Mouse (Mus musculus) heart, postnatal 0 days (tissue): ENCODE measurements around the gene Acer3. TPM values are rescaled to one million over a fixed set of nuclear protein-coding genes. Genes with fewer than 3 reads are reported as not detected.

Experiments
- ATAC-seq: fragments of 200-750 bp; cut with Nextera tagmentation; 2 replicates; pipeline ENCODE4 v1.8.0; 2017; ENCODE audit warnings: low read depth, moderate number of reproducible peaks, moderate library complexity; ENCODE audit not compliant: insufficient read depth
- DNase-seq: peaks from one replicate; pipeline ENCODE4 v3.0.0-alpha.2; 2016; ENCODE audit warnings: low spot score
- H3K27ac ChIP-seq: fragments of 300-500 bp; sonication (generic); 2 replicates; pipeline ENCODE4 v1.5.1; 2014; ENCODE audit warnings: low read depth, mild to moderate bottlenecking
- H3K27me3 ChIP-seq: fragments of 300-500 bp; sonication (generic); 2 replicates; pipeline ENCODE4 v1.6.1; 2014; ENCODE audit warnings: low read length, mixed read lengths; ENCODE audit not compliant: control insufficient read depth, insufficient read depth
- H3K36me3 ChIP-seq: fragments of 300-500 bp; sonication (generic); replicated peaks from 2 replicates; pipeline ENCODE4 v1.6.1; 2014; ENCODE audit warnings: low read length, mixed read lengths; ENCODE audit not compliant: control insufficient read depth, insufficient read depth
- H3K4me1 ChIP-seq: fragments of 300-500 bp; sonication (generic); 2 replicates; pipeline ENCODE4 v1.6.1; 2014; ENCODE audit warnings: antibody characterized with exemption; ENCODE audit not compliant: control insufficient read depth, insufficient read depth
- H3K4me2 ChIP-seq: fragments of 300-500 bp; sonication (generic); 2 replicates; pipeline ENCODE4 v1.6.1; 2014; ENCODE audit warnings: low read depth, mild to moderate bottlenecking, low read length, moderate library complexity
- H3K4me3 ChIP-seq: fragments of 300-500 bp; sonication (generic); 2 replicates; pipeline ENCODE4 v1.5.1; 2014; ENCODE audit warnings: low read depth, low read length
- H3K9ac ChIP-seq: fragments of 300-500 bp; sonication (generic); replicated peaks from 2 replicates; pipeline ENCODE4 v1.6.1; 2014; ENCODE audit warnings: low read depth, low read length, mixed read lengths
- H3K9me3 ChIP-seq: fragments of 300-500 bp; sonication (generic); replicated peaks from 2 replicates; pipeline ENCODE4 v1.6.1; 2016; ENCODE audit warnings: low read length; ENCODE audit not compliant: control insufficient read depth
- CTCF ChIP-seq: IDR thresholded peaks from 2 replicates; pipeline ENCODE4 v1.5.1; 2016; ENCODE audit warnings: antibody characterized with exemption, control low read depth, low read depth
- EP300 ChIP-seq: IDR thresholded peaks from 2 replicates; pipeline ENCODE4 v1.6.1; 2016; ENCODE audit warnings: antibody characterized with exemption, low read depth
- WGBS: fragments of 180-500 bp; shearing (Covaris S2); extraction: QIAGEN DNeasy Blood & Tissue Kit; methylation state at CpG from one replicate; pipeline ENCODE4 v1.1.7; 2014; 5-methylcytosine and 5-hydroxymethylcytosine counted together
- polyA plus RNA-seq: library from polyadenylated mRNA; unstranded; fragments of >200 nt; fragmentation: Nextera tagmentation; extraction: Ambion mirVana; gene quantifications from 2 replicates; pipeline ENCODE4 v1.2.1, GENCODE M21; 2015
- total RNA-seq: library from RNA; depleted of rRNA; stranded (reverse); fragments of >200 nt; gene quantifications from 2 replicates; pipeline ENCODE4 v1.2.3, GENCODE M21; 2014; ENCODE audit warnings: low replicate concordance

Gene Acer3
- total and polyA plus RNA-seq, 2 experiments from 2014 or later: 5.6 to 21.4 TPM

DNA sequence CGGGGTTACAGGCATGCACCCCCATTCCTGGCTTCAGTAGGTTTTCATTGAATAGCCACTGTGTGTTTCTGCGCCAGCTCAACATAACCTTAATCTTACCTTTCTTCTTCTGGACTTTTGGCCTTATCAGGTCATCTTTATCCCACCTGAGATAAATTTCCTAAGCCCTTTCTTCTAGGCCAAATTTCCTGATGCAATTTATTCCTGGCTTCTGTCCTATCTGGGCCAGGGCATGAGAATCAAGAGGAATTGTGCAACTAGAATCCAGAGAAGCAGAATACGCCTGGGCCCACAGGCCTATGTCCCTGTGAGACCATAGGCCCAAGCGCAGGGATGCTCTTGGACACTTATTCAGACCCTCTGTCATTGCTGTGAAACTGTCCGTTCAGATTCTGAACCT, 12.5 kb upstream of the Acer3 start:
- no peak for ATAC-seq
- Histone ChIP-seq H3K4me2 (no peak overlapping the region), H3K9ac (no peak overlapping the region), H3K27ac (no peak overlapping the region), H3K4me3 (no peak overlapping the region), H3K4me1 (peaks cover 11% of the 10 kb centered on the region), H3K27me3 (no peaks in the 10 kb centered on the region), H3K9me3 (no peaks in the 10 kb centered on the region), H3K36me3 (no peaks in the 10 kb centered on the region)
- no peak for TF ChIP-seq CTCF
- TF ChIP-seq EP300: no peak
- WGBS: 82% methylated on average over 5 of the region's 5 CpGs
- DNase-seq: no peak

DNA sequence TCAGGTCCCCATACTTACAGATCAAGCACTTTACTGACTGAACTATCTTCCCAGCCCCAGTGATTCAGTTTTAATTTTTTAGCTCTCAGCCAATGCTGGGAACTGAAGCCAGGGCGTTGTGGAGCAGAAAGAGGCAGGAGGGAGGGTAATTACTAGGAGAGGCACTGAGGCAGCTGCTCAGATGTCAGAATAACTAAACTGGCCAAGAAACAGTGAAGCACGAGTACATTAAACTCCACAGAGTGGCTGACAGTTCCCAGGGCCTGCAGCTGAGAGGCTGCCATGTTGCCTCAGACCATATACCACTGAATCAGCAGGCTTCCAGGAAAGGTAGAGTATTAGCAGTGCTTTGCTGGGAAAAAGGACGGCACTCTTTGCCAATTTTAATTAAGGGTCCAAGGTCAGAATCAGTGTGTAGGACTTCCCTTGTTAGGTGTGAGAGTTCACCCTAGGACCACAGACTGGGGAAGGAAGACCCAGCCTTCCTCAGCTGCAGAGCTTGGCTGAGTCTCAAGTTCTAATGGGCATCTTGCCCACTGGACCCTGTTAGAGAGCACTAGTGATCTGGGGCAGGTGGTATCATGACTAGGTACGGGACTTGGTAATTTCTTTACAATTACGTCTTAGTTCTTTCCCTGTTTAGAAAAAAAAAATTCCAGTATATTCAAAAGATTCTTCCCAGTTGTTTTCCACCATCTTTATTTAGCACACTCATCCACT, 11.8 kb upstream of the Acer3 start:
- H3K36me3 ChIP-seq: no peaks in the 10 kb centered on the region
- H3K9ac ChIP-seq: no peak overlapping the region
- H3K27me3 ChIP-seq: no peaks in the 10 kb centered on the region
- ATAC-seq (no peak), DNase-seq (no peak)
- 72% methylated on average over 5 of the region's 5 CpGs for WGBS
- no peaks in the 10 kb centered on the region for H3K9me3 ChIP-seq
- peaks cover 11% of the 10 kb centered on the region for H3K4me1 ChIP-seq
- TF ChIP-seq EP300: no peak
- TF ChIP-seq CTCF: no peak
- no peak overlapping the region for H3K27ac ChIP-seq
- H3K4me2 ChIP-seq: no peak overlapping the region
- H3K4me3 ChIP-seq: no peak overlapping the region

DNA sequence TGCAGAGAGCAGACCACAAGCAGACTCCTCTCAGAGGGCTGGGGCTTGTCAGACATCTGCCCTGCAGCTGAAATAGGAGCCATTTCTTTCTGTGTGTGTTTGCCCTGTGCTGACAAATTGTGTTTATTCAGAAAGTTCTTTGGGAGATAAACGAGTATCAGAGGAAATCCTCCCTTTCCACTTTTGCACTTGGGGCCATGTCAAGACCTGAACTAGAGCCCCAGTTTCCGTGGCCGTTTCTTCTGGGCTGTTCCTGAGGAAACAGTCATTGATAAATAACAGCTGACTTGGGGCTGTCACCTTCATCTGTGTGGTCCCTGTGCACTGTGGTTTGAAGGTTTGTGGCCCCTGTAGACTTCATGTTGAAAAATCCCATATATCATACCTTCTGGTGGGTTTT, 10.9 kb upstream of the Acer3 start:
- 32% methylated on average over 3 of the region's 3 CpGs for WGBS
- no peak for ATAC-seq
- Histone ChIP-seq H3K9ac (no peak overlapping the region), H3K4me2 (no peak overlapping the region), H3K9me3 (no peaks in the 10 kb centered on the region), H3K4me1 (peaks cover 11% of the 10 kb centered on the region), H3K36me3 (no peaks in the 10 kb centered on the region), H3K27ac (no peak overlapping the region), H3K4me3 (no peak overlapping the region), H3K27me3 (no peaks in the 10 kb centered on the region)
- TF ChIP-seq EP300 (no peak), CTCF (no peak)
- no peak for DNase-seq

DNA sequence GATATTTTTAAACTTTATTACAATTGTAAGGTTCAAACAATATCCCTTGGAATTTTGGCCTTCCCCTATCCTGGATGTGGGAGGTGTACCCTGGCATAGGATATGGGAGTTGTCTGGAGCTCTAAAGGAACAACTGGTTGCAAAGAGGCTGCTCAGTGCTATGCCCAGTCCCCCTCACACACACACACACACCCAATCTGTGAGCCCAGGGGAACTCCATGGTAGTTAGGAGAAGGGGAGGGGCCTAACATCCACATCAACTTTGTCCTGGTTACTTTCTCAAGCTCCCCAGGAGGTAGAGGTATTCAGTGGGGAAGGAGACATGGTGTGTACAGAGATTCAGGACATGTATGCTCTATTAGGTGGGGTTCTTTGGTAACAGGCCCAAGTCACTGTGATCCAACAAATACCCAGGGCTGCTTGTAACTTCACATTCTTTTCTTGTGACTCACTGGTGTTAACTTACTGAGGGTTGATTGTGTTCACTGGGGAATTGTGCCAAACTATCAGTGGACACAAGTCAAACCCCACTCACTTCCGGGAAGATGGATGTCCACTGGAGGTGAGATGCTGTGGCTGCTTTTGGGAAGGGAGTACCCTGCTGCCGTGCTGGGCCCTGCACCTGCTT, 9.5 kb upstream of the Acer3 start:
- Histone ChIP-seq H3K27ac (no peak overlapping the region), H3K9ac (no peak overlapping the region), H3K27me3 (no peaks in the 10 kb centered on the region), H3K36me3 (no peaks in the 10 kb centered on the region), H3K4me3 (no peak overlapping the region), H3K4me1 (peaks cover 11% of the 10 kb centered on the region), H3K4me2 (no peak overlapping the region), H3K9me3 (no peaks in the 10 kb centered on the region)
- TF ChIP-seq CTCF (no peak), EP300 (no peak)
- ATAC-seq (peak; percentile 51; the same call in 1 of the 2 replicates), DNase-seq (peak; percentile 39)
- WGBS: 28% methylated on average over 2 of the region's 2 CpGs

DNA sequence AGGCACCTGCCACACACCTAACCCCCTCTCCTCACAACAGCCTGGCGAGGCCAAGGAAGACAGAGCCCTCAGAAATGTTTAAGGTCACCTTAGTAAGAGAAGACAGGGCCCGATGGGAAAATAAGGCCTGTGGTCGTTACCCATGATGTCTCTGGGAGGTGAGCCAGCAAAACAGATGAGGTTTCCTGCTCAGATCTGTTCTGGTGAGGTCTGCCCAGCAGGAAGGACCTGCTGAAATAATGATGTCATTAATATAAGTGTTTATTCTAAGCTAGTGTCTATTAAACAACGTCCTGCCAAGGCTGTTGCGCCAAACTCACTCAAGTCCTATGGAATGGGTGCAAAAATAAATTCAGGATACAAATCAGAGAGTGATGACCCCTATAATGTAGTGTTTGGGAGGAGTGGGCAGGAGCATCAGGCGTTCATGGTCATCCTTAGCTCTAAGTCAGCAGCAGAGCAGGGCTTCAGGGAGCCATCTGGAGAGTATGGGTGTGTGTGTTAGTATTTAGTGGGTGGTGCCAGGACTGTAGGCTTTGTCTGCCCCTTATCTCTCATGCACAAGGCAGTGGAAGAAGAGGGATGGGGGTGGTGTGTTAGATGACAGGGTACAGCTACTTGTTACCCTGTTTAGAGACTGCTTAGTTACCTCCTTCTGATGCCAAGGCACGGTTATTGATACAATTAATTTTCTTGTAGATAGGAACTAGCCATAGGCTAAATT, 8.8 kb upstream of the Acer3 start:
- Histone ChIP-seq H3K4me1 (peaks cover 11% of the 10 kb centered on the region), H3K9ac (no peak overlapping the region), H3K4me3 (no peak overlapping the region), H3K36me3 (no peaks in the 10 kb centered on the region), H3K27ac (no peak overlapping the region), H3K4me2 (no peak overlapping the region), H3K9me3 (no peaks in the 10 kb centered on the region), H3K27me3 (no peaks in the 10 kb centered on the region)
- DNase-seq (no peak), ATAC-seq (peak; percentile 36)
- no peak for TF ChIP-seq EP300
- TF ChIP-seq CTCF: no peak
- 51% methylated on average over 7 of the region's 7 CpGs for WGBS
